Mouse (Mus musculus) hindbrain, embryonic 14.5 days (tissue): ENCODE measurements around the gene Lca5. TPM values are rescaled to one million over a fixed set of nuclear protein-coding genes. Genes with fewer than 3 reads are reported as not detected.

Source experiments
- ATAC-seq: fragments of 200-750 bp; cut with Nextera tagmentation; 2 replicates; pipeline ENCODE4 v1.8.0; 2017; ENCODE audit warnings: moderate number of reproducible peaks, mild to moderate bottlenecking, moderate TSS enrichment, moderate library complexity; ENCODE audit not compliant: low FRiP score
- DNase-seq: peaks from one replicate; pipeline ENCODE4 v3.0.0-alpha.2; 2015; ENCODE audit warnings: low spot score
- H3K27ac ChIP-seq: fragments of 300-500 bp; sonication (generic); 2 replicates; pipeline ENCODE4 v1.5.1; 2014; ENCODE audit warnings: mild to moderate bottlenecking, moderate library complexity
- H3K27me3 ChIP-seq: fragments of 300-500 bp; sonication (generic); 2 replicates; pipeline ENCODE4 v1.6.1; 2014; ENCODE audit warnings: mild to moderate bottlenecking, low read length, mixed read lengths; ENCODE audit not compliant: control insufficient read depth, insufficient read depth
- H3K36me3 ChIP-seq: fragments of 300-500 bp; sonication (generic); replicated peaks from 2 replicates; pipeline ENCODE4 v1.6.1; 2014; ENCODE audit not compliant: control insufficient read depth, insufficient read depth
- H3K4me1 ChIP-seq: fragments of 300-500 bp; sonication (generic); replicated peaks from 2 replicates; pipeline ENCODE4 v1.6.1; 2014; ENCODE audit warnings: antibody characterized with exemption, low read length, mixed read lengths; ENCODE audit not compliant: control insufficient read depth, insufficient read depth
- H3K4me2 ChIP-seq: fragments of 300-500 bp; sonication (generic); replicated peaks from 2 replicates; pipeline ENCODE4 v1.6.1; 2014; ENCODE audit warnings: mild to moderate bottlenecking, moderate library complexity
- H3K4me3 ChIP-seq: fragments of 300-500 bp; sonication (generic); replicated peaks from 2 replicates; pipeline ENCODE4 v1.5.1; 2014; ENCODE audit warnings: mild to moderate bottlenecking, low read length
- H3K9ac ChIP-seq: fragments of 300-500 bp; sonication (generic); 2 replicates; pipeline ENCODE4 v1.6.1; 2014
- H3K9me3 ChIP-seq: fragments of 300-500 bp; sonication (generic); 2 replicates; pipeline ENCODE4 v1.6.1; 2016; ENCODE audit warnings: low read length; ENCODE audit not compliant: control insufficient read depth
- WGBS: fragments of 180-500 bp; shearing (Covaris S2); extraction: QIAGEN DNeasy Blood & Tissue Kit; methylation state at CpG from one replicate; pipeline ENCODE4 v1.1.7; 2014; 5-methylcytosine and 5-hydroxymethylcytosine counted together
- polyA plus RNA-seq: library from polyadenylated mRNA; unstranded; fragments of >200 nt; fragmentation: Nextera tagmentation; extraction: Ambion mirVana; gene quantifications from 2 replicates; pipeline ENCODE4 v1.2.1, GENCODE M21; 2014

Lca5 gene
- polyA plus RNA-seq: 18.4 and 19.6 TPM in 2 replicates

DNA sequence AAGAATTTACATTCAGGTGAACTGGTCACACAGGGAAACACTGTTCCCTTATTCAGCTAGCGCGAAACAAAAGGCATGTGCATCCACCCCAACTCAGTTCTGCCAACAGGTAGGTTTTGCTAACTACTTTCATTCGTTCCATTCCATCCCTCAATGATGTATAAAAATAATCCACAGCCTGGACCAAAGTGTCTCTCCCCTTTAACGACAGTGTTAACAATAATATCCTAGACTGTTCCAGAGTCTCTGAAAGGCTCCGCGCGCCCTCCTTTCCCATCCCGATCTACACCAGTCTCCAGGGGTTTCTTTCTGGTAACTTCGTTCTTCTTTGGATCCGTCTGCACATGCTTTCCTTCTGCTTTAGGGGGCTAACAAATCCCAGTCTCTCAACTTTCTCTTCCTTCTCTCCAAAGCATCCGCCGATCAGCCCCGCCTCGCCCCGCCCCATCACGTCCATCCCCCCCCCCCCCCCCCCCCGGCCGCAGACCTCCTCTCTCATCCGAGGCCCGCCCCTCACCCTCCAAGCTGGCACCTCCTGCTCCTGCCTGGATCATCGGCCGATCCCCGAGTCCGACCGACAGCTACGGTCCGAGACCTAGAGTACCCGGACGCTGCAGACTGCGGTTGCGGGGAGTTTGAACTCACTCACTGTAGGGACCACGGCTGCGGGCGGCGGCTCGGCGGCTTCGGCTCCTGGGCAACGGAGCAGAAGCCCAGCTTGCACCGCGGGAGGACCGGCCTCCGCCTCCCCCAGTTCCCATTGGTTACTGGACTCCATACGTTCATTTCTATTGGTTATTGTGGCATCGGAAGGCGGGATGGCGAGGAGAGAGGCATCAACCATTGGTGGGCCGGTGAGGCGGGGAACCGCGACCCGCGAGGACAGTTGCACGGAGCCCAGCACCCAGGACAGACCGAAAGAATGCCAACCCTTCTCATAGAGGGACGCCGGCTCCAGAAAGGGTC, at the start of gene Lca5:
Gene Lca5 (minus strand): TSS at position 736 of the 966 bp plus-strand sequence.
- H3K4me3 ChIP-seq: peak within 1 kb of the TSS; percentile 41
- DNase-seq (peak; percentile 93), ATAC-seq (peak; percentile 99)
- H3K36me3 ChIP-seq: no peaks in the 10 kb centered on the region
- peak within 1 kb of the TSS; percentile 93 for H3K27ac ChIP-seq
- WGBS: 2% methylated on average over 54 of the region's 57 CpGs
- H3K9me3 ChIP-seq: no peaks in the 10 kb centered on the region
- peak within 1 kb of the TSS; percentile 61 for H3K4me2 ChIP-seq
- peak within 1 kb of the TSS; percentile 59 for H3K9ac ChIP-seq
- H3K4me1 ChIP-seq: peaks cover 8% of the 10 kb centered on the region; the same call in 1 of the 2 replicates
- no peaks in the 10 kb centered on the region for H3K27me3 ChIP-seq

GRCm38 (mm10) chr9:83488491-83489210, 47.7 kb upstream of the Lca5 start:
- Histone ChIP-seq H3K9ac (peak overlapping the region; percentile 31; the same call in 1 of the 2 replicates), H3K4me2 (peak overlapping the region; percentile 30), H3K9me3 (no peaks in the 10 kb centered on the region), H3K4me3 (no peak overlapping the region), H3K27ac (peak overlapping the region; percentile 68), H3K36me3 (no peaks in the 10 kb centered on the region), H3K4me1 (peaks cover 7% of the 10 kb centered on the region; the same call in 1 of the 2 replicates), H3K27me3 (no peaks in the 10 kb centered on the region)
- peak; percentile 80 for ATAC-seq
- peak; percentile 57 for DNase-seq
- 39% methylated on average over 15 of the region's 15 CpGs for WGBS

- peak; percentile 76; the same call in 1 of the 2 replicates for ATAC-seq
- peaks cover 7% of the 10 kb centered on the region; the same call in 1 of the 2 replicates for H3K4me1 ChIP-seq
- no peak overlapping the region for H3K4me3 ChIP-seq
- H3K9ac ChIP-seq: peak overlapping the region; percentile 31; the same call in 1 of the 2 replicates
- no peaks in the 10 kb centered on the region for H3K27me3 ChIP-seq
- no peaks in the 10 kb centered on the region for H3K36me3 ChIP-seq
- WGBS: 45% methylated on average over 9 of the region's 9 CpGs
- H3K9me3 ChIP-seq: no peaks in the 10 kb centered on the region
- peak overlapping the region; percentile 30 for H3K4me2 ChIP-seq
- DNase-seq: peak; percentile 33
- peak overlapping the region; percentile 68 for H3K27ac ChIP-seq
These were observed 47.0 kb upstream of the Lca5 start for GRCm38 (mm10) chr9:83487771-83488470.

GRCm38 (mm10) chr9:83485966-83486365, 45.0 kb upstream of the Lca5 start:
- no peak overlapping the region for H3K4me2 ChIP-seq
- H3K36me3 ChIP-seq: no peaks in the 10 kb centered on the region
- H3K9me3 ChIP-seq: no peaks in the 10 kb centered on the region
- 94% methylated on average over 3 of the region's 3 CpGs for WGBS
- H3K27me3 ChIP-seq: no peaks in the 10 kb centered on the region
- DNase-seq: no peak
- no peak overlapping the region for H3K9ac ChIP-seq
- no peak overlapping the region for H3K4me3 ChIP-seq
- H3K27ac ChIP-seq: no peak overlapping the region
- H3K4me1 ChIP-seq: peaks cover 7% of the 10 kb centered on the region; the same call in 1 of the 2 replicates
- ATAC-seq: no peak

- Histone ChIP-seq H3K9ac (no peak overlapping the region), H3K36me3 (no peaks in the 10 kb centered on the region), H3K4me2 (no peak overlapping the region), H3K27ac (no peak overlapping the region), H3K9me3 (no peaks in the 10 kb centered on the region), H3K4me3 (no peak overlapping the region), H3K27me3 (no peaks in the 10 kb centered on the region), H3K4me1 (peaks cover 7% of the 10 kb centered on the region; the same call in 1 of the 2 replicates)
- DNase-seq (no peak), ATAC-seq (no peak)
- 100% methylated on average over 1 of the region's 1 CpGs for WGBS
These were observed 44.4 kb upstream of the Lca5 start for GRCm38 (mm10) chr9:83485357-83485756.

GRCm38 (mm10) chr9:83483419-83483818, 42.5 kb upstream of the Lca5 start:
- no peak overlapping the region for H3K4me2 ChIP-seq
- DNase-seq: no peak
- no peak overlapping the region for H3K9ac ChIP-seq
- H3K9me3 ChIP-seq: no peaks in the 10 kb centered on the region
- no peak for ATAC-seq
- H3K36me3 ChIP-seq: no peaks in the 10 kb centered on the region
- 97% methylated on average over 4 of the region's 4 CpGs for WGBS
- H3K4me3 ChIP-seq: no peak overlapping the region
- H3K27me3 ChIP-seq: no peaks in the 10 kb centered on the region
- H3K27ac ChIP-seq: no peak overlapping the region
- peaks cover 6% of the 10 kb centered on the region; the same call in 1 of the 2 replicates for H3K4me1 ChIP-seq

GRCm38 (mm10) chr9:83482176-83482949, 41.4 kb upstream of the Lca5 start:
- WGBS: 85% methylated on average over 4 of the region's 4 CpGs
- DNase-seq: no peak
- no peaks in the 10 kb centered on the region for H3K4me1 ChIP-seq

DNA sequence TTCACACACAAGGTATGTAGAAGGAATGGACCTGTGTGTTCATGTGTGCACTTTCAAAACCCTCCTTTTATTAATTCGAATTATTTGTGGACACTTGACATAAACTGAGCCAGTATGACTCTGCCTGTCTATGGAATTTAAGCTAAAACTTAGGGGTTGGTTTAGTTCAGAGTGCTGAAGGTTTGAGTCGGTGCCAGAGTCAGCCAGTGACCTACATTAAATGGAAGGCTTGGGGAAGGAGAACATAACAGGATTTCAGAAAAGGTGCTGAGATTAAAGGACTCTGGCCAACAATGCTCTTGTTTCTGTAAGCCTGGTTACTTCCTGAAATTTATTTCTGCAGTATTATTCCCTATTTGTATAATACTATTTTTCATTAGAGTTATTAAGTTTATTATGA, 28.9 kb upstream of the Lca5 start:
- ATAC-seq (no peak), DNase-seq (no peak)
- Histone ChIP-seq H3K9ac (no peak overlapping the region), H3K4me3 (no peak overlapping the region), H3K4me1 (no peaks in the 10 kb centered on the region), H3K27me3 (no peaks in the 10 kb centered on the region), H3K27ac (no peak overlapping the region), H3K36me3 (no peaks in the 10 kb centered on the region), H3K4me2 (no peak overlapping the region), H3K9me3 (no peaks in the 10 kb centered on the region)
- WGBS: 73% methylated on average over 2 of the region's 2 CpGs

More at GRCm38 (mm10) chr9:83482176-83482949, 41.4 kb upstream of the Lca5 start:
- Histone ChIP-seq H3K9me3 (no peaks in the 10 kb centered on the region), H3K27me3 (no peaks in the 10 kb centered on the region), H3K27ac (no peak overlapping the region), H3K36me3 (no peaks in the 10 kb centered on the region), H3K9ac (no peak overlapping the region), H3K4me3 (no peak overlapping the region), H3K4me2 (no peak overlapping the region)
- no peak for ATAC-seq
